Mouse (Mus musculus) MEL (cell line): ENCODE results near the gene Tpm1.

Experiments used
- CTCF ChIP-seq, 3 experiments: IDR thresholded peaks in 2 of 3; conservative IDR thresholded peaks in 1 of 3; 2 replicates each; pipeline ENCODE4 v1.5.1; 2011 to 2012; ENCODE audit warnings: low read length in 3 of 3, low read depth in 2 of 3, mild to moderate bottlenecking in 2 of 3, improper control_type of control experiment in 1 of 3, inconsistent platforms in 1 of 3, mixed read lengths in 1 of 3, moderate library complexity in 1 of 3; ENCODE audit not compliant: control insufficient read depth in 1 of 3, insufficient read depth in 1 of 3, poor library complexity in 1 of 3, severe bottlenecking in 1 of 3
- EP300 ChIP-seq, 2 experiments: IDR thresholded peaks; 2 replicates each; pipeline ENCODE4 v1.6.1; 2011; ENCODE audit warnings: improper control_type of control experiment in 2 of 2, low read length in 2 of 2, low read depth in 1 of 2, mild to moderate bottlenecking in 1 of 2
- GABPA ChIP-seq: IDR thresholded peaks from 2 replicates; pipeline ENCODE4 v1.6.1; 2012; ENCODE audit warnings: low read depth, mild to moderate bottlenecking, inconsistent platforms, low read length, improper control_type of control experiment, moderate library complexity
- MYC ChIP-seq: IDR thresholded peaks from 2 replicates; pipeline ENCODE4 v1.6.1; 2011; ENCODE audit warnings: low read depth, mild to moderate bottlenecking, low read length, improper control_type of control experiment, moderate library complexity
- NRF1 ChIP-seq: IDR thresholded peaks from 2 replicates; pipeline ENCODE4 v1.6.1; 2014; ENCODE audit warnings: low read depth, mild to moderate bottlenecking, inconsistent platforms, low read length, improper control_type of control experiment, moderate library complexity; ENCODE audit not compliant: poor library complexity, insufficient read depth, severe bottlenecking
- POLR2A ChIP-seq, 2 experiments: IDR thresholded peaks; 2 replicates each; pipeline ENCODE4 v1.6.1; 2011 to 2012; ENCODE audit warnings: low read length in 2 of 2, mild to moderate bottlenecking in 2 of 2, control low read depth in 1 of 2, improper control_type of control experiment in 1 of 2, low read depth in 1 of 2, moderate library complexity in 1 of 2; ENCODE audit not compliant: control insufficient read depth in 1 of 2, insufficient read depth in 1 of 2, poor library complexity in 1 of 2
- ZC3H11A ChIP-seq: IDR thresholded peaks from 2 replicates; pipeline ENCODE4 v1.6.1; 2012; ENCODE audit warnings: low read depth, mild to moderate bottlenecking, inconsistent platforms, low read length, improper control_type of control experiment
- ZMIZ1 ChIP-seq: IDR thresholded peaks from 2 replicates; pipeline ENCODE4 v1.6.1; 2012; ENCODE audit warnings: low read depth, mild to moderate bottlenecking, inconsistent platforms, low read length, improper control_type of control experiment, moderate library complexity

GRCm38 (mm10) chr9:66977982-66978381 lies 71.2 kb downstream of the Tpm1 start:
- TF ChIP-seq CTCF (IDR thresholded peaks at IDR 0.05 in 2 of 3, conservative IDR thresholded peaks at IDR 0.05 in 1 of 3; ENCODE audit: control insufficient read depth in 1 of 3, insufficient read depth in 1 of 3, low read depth in 2 of 3, low read length in 3 of 3, poor library complexity in 1 of 3, severe bottlenecking in 1 of 3) (no peak), POLR2A (IDR thresholded peaks at IDR 0.05; ENCODE audit: control insufficient read depth in 1 of 2, insufficient read depth in 1 of 2, low read depth in 1 of 2, low read length in 2 of 2, poor library complexity in 1 of 2) (no peak), EP300 (IDR thresholded peaks at IDR 0.05; ENCODE audit: low read depth in 1 of 2, low read length in 2 of 2) (no peak), GABPA (no peak), ZMIZ1 (no peak), MYC (no peak), NRF1 (no peak), ZC3H11A (no peak)
